Comparison of ENCODE assay signal across 8 mouse cellular contexts in the genomic region with DNA sequence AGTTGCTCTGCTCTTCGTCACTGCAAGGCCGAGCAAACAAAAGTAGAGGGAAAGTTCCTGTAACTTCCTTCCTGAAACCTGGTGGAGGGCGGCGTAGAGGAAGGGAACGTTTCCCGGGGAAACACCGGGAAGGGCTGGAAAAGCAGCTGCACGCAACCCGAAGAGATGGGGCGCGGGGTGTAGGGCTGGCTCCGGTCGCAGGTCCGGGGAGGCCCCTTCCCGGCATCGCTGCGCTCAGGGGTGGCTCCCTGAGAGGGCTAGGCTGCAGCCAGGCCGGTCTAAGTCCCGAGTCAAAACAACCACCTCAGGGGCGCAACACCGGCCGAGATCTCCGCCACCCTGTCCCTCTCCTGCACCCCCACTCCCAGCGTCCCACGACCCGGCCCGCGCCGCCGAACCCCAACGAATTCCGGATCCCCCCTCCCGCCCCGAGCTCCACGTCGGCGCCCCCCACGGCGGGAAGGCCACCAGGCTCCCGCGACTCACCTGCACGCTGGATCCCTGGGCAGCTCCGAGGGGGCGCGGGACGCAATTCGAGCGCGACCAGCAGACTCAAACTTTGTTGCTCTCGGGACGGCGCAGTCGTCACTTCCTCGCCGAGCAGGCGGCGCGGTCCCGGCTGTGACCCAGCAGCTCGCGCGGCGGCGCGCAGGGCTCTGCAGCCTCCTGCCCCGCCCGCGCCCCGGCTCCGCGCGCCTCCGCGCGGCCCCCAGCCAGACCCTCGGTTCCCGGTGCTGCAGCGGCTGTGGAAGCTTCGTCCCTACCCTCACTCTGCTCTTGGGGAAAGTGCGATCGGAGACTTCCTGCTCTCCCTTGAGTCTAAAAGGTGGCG. TPM values are rescaled to one million over a fixed set of nuclear protein-coding genes. Genes with fewer than 3 reads are reported as not detected.
A peak's percentile ranks its signal among the peaks of the same experiment; 100 is the strongest.
DNase-seq lines count a peak whose midpoint lies in the region; ATAC-seq and TF ChIP-seq lines count a peak whose summit lies in the region.

A gene (minus strand): TSS at position 593 of the 832 bp plus-strand sequence.

- no peak for TF ChIP-seq EP300 in CH12.LX (IDR thresholded peaks at IDR 0.05; ENCODE audit: low read length)
- TF ChIP-seq EP300 in liver, postnatal 0 days (IDR thresholded peaks at IDR 0.05; ENCODE audit: low read depth), result no peak

- no peak for TF ChIP-seq CTCF in CH12.LX (conservative IDR thresholded peaks at IDR 0.05 in 1 of 2, IDR thresholded peaks at IDR 0.05 in 1 of 2; ENCODE audit: low read depth in 2 of 2, low read length in 2 of 2)
- no peak for TF ChIP-seq CTCF in liver, postnatal 0 days (IDR thresholded peaks at IDR 0.05; ENCODE audit: low read depth)
- TF ChIP-seq CTCF in testis, adult 2 months (IDR thresholded peaks at IDR 0.05; ENCODE audit: control insufficient read depth, insufficient read depth, insufficient replicate concordance, low read depth, low read length), result no peak

- peaks cover 6% of the 10 kb centered on the region for H3K9me3 ChIP-seq in CH12.LX (replicated peaks; ENCODE audit: low read length)
- no peaks in the 10 kb centered on the region for H3K9me3 ChIP-seq in forebrain, embryonic 12.5 days
- H3K9me3 ChIP-seq in liver, postnatal 0 days (ENCODE audit: low read length), result no peaks in the 10 kb centered on the region
- H3K9me3 ChIP-seq in neural tube, embryonic 12.5 days, result no peaks in the 10 kb centered on the region

- peak within 1 kb of the TSS; percentile 81 for H3K9ac ChIP-seq in CH12.LX (ENCODE audit: insufficient read depth, low read depth)
- H3K9ac ChIP-seq in forebrain, embryonic 12.5 days, result peak within 1 kb of the TSS; percentile 83
- peak within 1 kb of the TSS; percentile 98 for H3K9ac ChIP-seq in liver, postnatal 0 days (replicated peaks)
- peak within 1 kb of the TSS; percentile 69 for H3K9ac ChIP-seq in neural tube, embryonic 12.5 days

- peaks cover 8 to 21% of the 10 kb centered on the region in 2 experiments; a peak in 3 of 4 replicates for H3K4me1 ChIP-seq in CH12.LX (ENCODE audit: control insufficient read depth in 1 of 2, insufficient read depth in 2 of 2)
- H3K4me1 ChIP-seq in forebrain, embryonic 12.5 days, result peaks cover 73% of the 10 kb centered on the region
- H3K4me1 ChIP-seq in liver, postnatal 0 days (ENCODE audit: insufficient read depth), result peaks cover 60% of the 10 kb centered on the region
- peaks cover 53% of the 10 kb centered on the region for H3K4me1 ChIP-seq in neural tube, embryonic 12.5 days
- peaks cover 12% of the 10 kb centered on the region for H3K4me1 ChIP-seq in testis, adult 2 months (ENCODE audit: control insufficient read depth, insufficient read depth, low read length)

- intact Hi-C loops in heart, postnatal 10 days (cut with DNase I), result loop anchor here (1.0 to 2.0 kb wide), 3 partner anchors 24 to 43 kb away; no protein-coding TSS in a partner anchor

- H3K27me3 ChIP-seq in CH12.LX (replicated peaks), result peaks cover 3% of the 10 kb centered on the region
- H3K27me3 ChIP-seq in forebrain, embryonic 12.5 days, result peaks cover 21% of the 10 kb centered on the region
- H3K27me3 ChIP-seq in liver, postnatal 0 days (ENCODE audit: insufficient read depth, low read length), result no peaks in the 10 kb centered on the region
- H3K27me3 ChIP-seq in neural tube, embryonic 12.5 days (replicated peaks), result no peaks in the 10 kb centered on the region
- no peaks in the 10 kb centered on the region for H3K27me3 ChIP-seq in testis, adult 2 months (ENCODE audit: control insufficient read depth, insufficient read depth, low read length)

- ATAC-seq in forebrain, embryonic 12.5 days (ENCODE audit: low FRiP score), result peak; percentile 62
- ATAC-seq in liver, postnatal 0 days, result peak; percentile 88
- ATAC-seq in neural tube, embryonic 12.5 days (ENCODE audit: low FRiP score, low read depth), result peak; percentile 57

- peak; percentile 69 for TF ChIP-seq POLR2A in CH12.LX (IDR thresholded peaks at IDR 0.05; ENCODE audit: low read depth, low read length)
- no peak for TF ChIP-seq POLR2A in testis, adult 2 months (IDR thresholded peaks at IDR 0.05; ENCODE audit: control insufficient read depth, low read depth, low read length)

- peak within 1 kb of the TSS; percentile 75 to 88 (median 80) for H3K4me3 ChIP-seq in CH12.LX (replicated peaks in 1 of 3; ENCODE audit: low read depth in 2 of 3, low read length in 2 of 3, poor library complexity in 1 of 3)
- H3K4me3 ChIP-seq in forebrain, embryonic 12.5 days (replicated peaks), result peak within 1 kb of the TSS; percentile 75
- peak within 1 kb of the TSS; percentile 88 for H3K4me3 ChIP-seq in liver, postnatal 0 days (ENCODE audit: low read depth, low read length)
- peak within 1 kb of the TSS; percentile 73 for H3K4me3 ChIP-seq in neural tube, embryonic 12.5 days
- H3K4me3 ChIP-seq in testis, adult 2 months (ENCODE audit: control insufficient read depth, low read depth, low read length), result peak within 1 kb of the TSS; percentile 82

- peak; percentile 60 for DNase-seq in CH12.LX (ENCODE audit: extremely low read depth)
- peak; percentile 62 for DNase-seq in c-Kit-positive CD71-positive TER-119-positive erythroid progenitor cells, embryonic 14.5 days (ENCODE audit: low spot score)
- peak; percentile 85 to 88 for DNase-seq in heart, postnatal 10 days
- peak; percentile 86 to 92 for DNase-seq in kidney, postnatal 4 days
- peak; percentile 87 for DNase-seq in liver, postnatal 0 days

- in situ Hi-C loops in CH12.LX (cut with MboI; ENCODE audit: low pct_ligation_motif_present, low pct_unique_long_range_greater_than_20kb, low sequenced_read_pairs), result no loop called here

- peak within 1 kb of the TSS; percentile 63 for H3K27ac ChIP-seq in CH12.LX (ENCODE audit: insufficient read depth, low read depth)
- H3K27ac ChIP-seq in forebrain, embryonic 12.5 days, result peak within 1 kb of the TSS; percentile 70
- peak within 1 kb of the TSS; percentile 97 for H3K27ac ChIP-seq in liver, postnatal 0 days (ENCODE audit: low read depth)
- H3K27ac ChIP-seq in neural tube, embryonic 12.5 days, result peak within 1 kb of the TSS; percentile 59
- H3K27ac ChIP-seq in testis, adult 2 months (ENCODE audit: control insufficient read depth, insufficient read depth, low read depth, low read length), result no peak within 1 kb of the TSS; the same call in 1 of the 2 replicates

- TF ChIP-seq RAD21 in CH12.LX (IDR thresholded peaks at IDR 0.05; ENCODE audit: low read depth, low read length), result no peak

- dilution Hi-C loops in CH12.LX (cut with MboI; ENCODE audit: extremely low pct_ligation_motif_present, extremely low pct_unique_long_range_greater_than_20kb, low sequenced_read_pairs), result no loop called here

- peaks cover 4% of the 10 kb centered on the region; the same call in 1 of the 2 replicates for H3K79me2 ChIP-seq in CH12.LX (replicated peaks; ENCODE audit: control insufficient read depth, extremely low read depth, insufficient read depth, poor library complexity, severe bottlenecking)

- peaks cover 4 to 24% of the 10 kb centered on the region in 2 experiments for H3K36me3 ChIP-seq in CH12.LX (replicated peaks in 1 of 2; ENCODE audit: control insufficient read depth in 1 of 2, insufficient read depth in 1 of 2, low read length in 1 of 2)
- H3K36me3 ChIP-seq in forebrain, embryonic 12.5 days (replicated peaks), result no peaks in the 10 kb centered on the region
- peaks cover 18% of the 10 kb centered on the region for H3K36me3 ChIP-seq in liver, postnatal 0 days (replicated peaks; ENCODE audit: insufficient read depth, low read length)
- H3K36me3 ChIP-seq in neural tube, embryonic 12.5 days, result no peaks in the 10 kb centered on the region
- H3K36me3 ChIP-seq in testis, adult 2 months (ENCODE audit: control insufficient read depth, insufficient read depth, low read length), result no peaks in the 10 kb centered on the region

- H3K4me2 ChIP-seq in CH12.LX (ENCODE audit: insufficient read depth, low read depth, poor library complexity, severe bottlenecking), result peak within 1 kb of the TSS; percentile 57
- H3K4me2 ChIP-seq in forebrain, embryonic 12.5 days, result peak within 1 kb of the TSS; percentile 96
- peak within 1 kb of the TSS; percentile 83 for H3K4me2 ChIP-seq in liver, postnatal 0 days (ENCODE audit: low read depth, low read length)
- H3K4me2 ChIP-seq in neural tube, embryonic 12.5 days (replicated peaks), result peak within 1 kb of the TSS; percentile 92

- under 1% methylated on average over 75 of the region's 82 CpGs for WGBS in forebrain, embryonic 12.5 days
- under 1% methylated on average over 61 of the region's 82 CpGs for WGBS in liver, postnatal 0 days (ENCODE audit: insufficient replicate concordance)
- 0% methylated on average over 82 of the region's 82 CpGs for WGBS in neural tube, embryonic 12.5 days

TF ChIP-seq in CH12.LX, 34 proteins besides CTCF, POLR2A, EP300 and RAD21:
- peak; percentile 73; the same call in 1 of the 2 replicates for TF ChIP-seq UBTF (IDR thresholded peaks at IDR 0.05; ENCODE audit: low read depth, low read length)
- TF ChIP-seq MAZ (IDR thresholded peaks at IDR 0.05; ENCODE audit: low read depth, low read length), result 0 out of 2 replicates have a peak, but pooled peaks have one; percentile 12
- no peak; the same call in 1 of the 2 replicates for TF ChIP-seq BHLHE40 (IDR thresholded peaks at IDR 0.05; ENCODE audit: low read depth, low read length)
- no peak for TF ChIP-seq USF2 (conservative IDR thresholded peaks at IDR 0.05; ENCODE audit: low read depth, low read length)
- TF ChIP-seq IRF4 (IDR thresholded peaks at IDR 0.05; ENCODE audit: low read depth, low read length), result no peak
- TF ChIP-seq CHD2 (IDR thresholded peaks at IDR 0.05; ENCODE audit: low read length), result no peak
- peak; percentile 45; the same call in 1 of the 2 replicates for TF ChIP-seq NELFE (IDR thresholded peaks at IDR 0.05; ENCODE audit: low read depth, low read length)
- TF ChIP-seq USF1 (IDR thresholded peaks at IDR 0.05; ENCODE audit: low read depth, low read length), result no peak
- no peak for TF ChIP-seq MXI1 (IDR thresholded peaks at IDR 0.05; ENCODE audit: low read depth, low read length)
TF ChIP-seq in CH12.LX: peak in this region for 3.

RNA-seq across cellular contexts. Expression of the gene that starts here (rescaled TPM):
- total RNA-seq in CH12.LX (2012; rRNA removed) (5.6 TPM in 2 replicates), CH12.LX (2014; rRNA removed) (2.0 and 2.2 TPM in 2 replicates)
- polyA plus RNA-seq in CH12.LX (2012; ENCODE audit: insufficient read length, low read depth), result 12.4 and 14.3 TPM in 2 replicates
- 6.8 and 7.8 TPM in 2 replicates for polyA plus RNA-seq in forebrain, embryonic 12.5 days (2016; fragmentation: Nextera tagmentation; extraction: Ambion mirVana)
- 10 to 100 TPM; 19.5 to 20.3 TPM for total RNA-seq in heart, postnatal 10 days (2021)
- polyA plus RNA-seq in liver, postnatal 0 days (2015; fragmentation: Nextera tagmentation; extraction: Ambion mirVana), result 2.6 and 2.8 TPM in 2 replicates
- polyA plus RNA-seq in neural tube, embryonic 12.5 days (2016; fragmentation: Nextera tagmentation; extraction: Ambion mirVana), result 6.1 and 6.3 TPM in 2 replicates
- polyA plus RNA-seq in testis, adult 2 months (2012; rRNA removed), result 0.77 and 0.99 TPM in 2 replicates
